Mouse (Mus musculus) MEL (cell line): ENCODE data around the gene Wasf2. TPM values are rescaled to one million over a fixed set of nuclear protein-coding genes. Genes with fewer than 3 reads are reported as not detected.

Experiments
- DNase-seq: peaks from one replicate; pipeline ENCODE4 v3.0.0; 2011; ENCODE audit warnings: low read depth, low spot score
- H3K27ac ChIP-seq: 2 replicates; pipeline ENCODE4 v1.5.1; 2012; ENCODE audit warnings: low read depth, mild to moderate bottlenecking, control low read depth, low read length, moderate library complexity; ENCODE audit not compliant: control insufficient read depth
- H3K27me3 ChIP-seq, 2 experiments: fragments of 150-350 bp in 1 of 2; sonication (generic) in 1 of 2; 2 replicates each; pipeline ENCODE4 v1.6.1; 2012; ENCODE audit warnings: low read length in 2 of 2, mild to moderate bottlenecking in 2 of 2, improper control_type of control experiment in 1 of 2, moderate library complexity in 1 of 2; ENCODE audit not compliant: insufficient read depth in 2 of 2, control insufficient read depth in 1 of 2
- H3K36me3 ChIP-seq, 2 experiments: 2 replicates each; pipeline ENCODE4 v1.6.1; 2012 to 2014; ENCODE audit warnings: low read length in 2 of 2, improper control_type of control experiment in 1 of 2, inconsistent platforms in 1 of 2, mild to moderate bottlenecking in 1 of 2; ENCODE audit not compliant: insufficient read depth in 2 of 2, control insufficient read depth in 1 of 2
- H3K4me1 ChIP-seq, 2 experiments: fragments of 150-350 bp in 1 of 2; sonication (generic) in 1 of 2; 2 replicates each; pipeline ENCODE4 v1.6.1; 2012; ENCODE audit warnings: low read length in 2 of 2, improper control_type of control experiment in 1 of 2, mild to moderate bottlenecking in 1 of 2; ENCODE audit not compliant: insufficient read depth in 2 of 2, control insufficient read depth in 1 of 2
- H3K4me3 ChIP-seq, 2 experiments: fragments of 150-350 bp in 1 of 2; sonication (generic) in 1 of 2; 2 replicates each; pipeline ENCODE4 v1.5.1; 2012; ENCODE audit warnings: low read depth in 2 of 2, low read length in 2 of 2, mild to moderate bottlenecking in 2 of 2, moderate library complexity in 2 of 2, control low read depth in 1 of 2, improper control_type of control experiment in 1 of 2; ENCODE audit not compliant: control insufficient read depth in 1 of 2, insufficient read depth in 1 of 2
- H3K79me2 ChIP-seq: 2 replicates; pipeline ENCODE4 v1.6.1; 2012; ENCODE audit warnings: mild to moderate bottlenecking, low read length, moderate library complexity; ENCODE audit not compliant: control insufficient read depth, poor library complexity, insufficient read depth
- H3K9ac ChIP-seq: 2 replicates; pipeline ENCODE4 v1.6.1; 2012; ENCODE audit warnings: low read depth, mild to moderate bottlenecking, control low read depth, low read length, moderate library complexity; ENCODE audit not compliant: control insufficient read depth, poor library complexity, severe bottlenecking
- H3K9me3 ChIP-seq: fragments of 150-350 bp; sonication (generic); replicated peaks from 2 replicates; pipeline ENCODE4 v1.6.1; 2012; ENCODE audit warnings: mild to moderate bottlenecking, low read length, improper control_type of control experiment, moderate library complexity; ENCODE audit not compliant: insufficient read depth
- BHLHE40 ChIP-seq: IDR thresholded peaks from 2 replicates; pipeline ENCODE4 v1.6.1; 2012; ENCODE audit warnings: low read depth, mild to moderate bottlenecking, inconsistent platforms, low read length, improper control_type of control experiment, borderline replicate concordance
- CHD1 ChIP-seq: IDR thresholded peaks from 2 replicates; pipeline ENCODE4 v1.6.1; 2012; ENCODE audit warnings: low read depth, mild to moderate bottlenecking, inconsistent platforms, low read length, improper control_type of control experiment
- CTCF ChIP-seq, 3 experiments: IDR thresholded peaks in 2 of 3; conservative IDR thresholded peaks in 1 of 3; 2 replicates each; pipeline ENCODE4 v1.5.1; 2011 to 2012; ENCODE audit warnings: low read length in 3 of 3, low read depth in 2 of 3, mild to moderate bottlenecking in 2 of 3, improper control_type of control experiment in 1 of 3, inconsistent platforms in 1 of 3, mixed read lengths in 1 of 3, moderate library complexity in 1 of 3; ENCODE audit not compliant: control insufficient read depth in 1 of 3, insufficient read depth in 1 of 3, poor library complexity in 1 of 3, severe bottlenecking in 1 of 3
- ELF1 ChIP-seq: IDR thresholded peaks from 2 replicates; pipeline ENCODE4 v1.6.1; 2014; ENCODE audit warnings: low read depth, mild to moderate bottlenecking, inconsistent platforms, low read length, improper control_type of control experiment, moderate library complexity
- EP300 ChIP-seq, 2 experiments: IDR thresholded peaks; 2 replicates each; pipeline ENCODE4 v1.6.1; 2011; ENCODE audit warnings: improper control_type of control experiment in 2 of 2, low read length in 2 of 2, low read depth in 1 of 2, mild to moderate bottlenecking in 1 of 2
- ETS1 ChIP-seq: IDR thresholded peaks from 2 replicates; pipeline ENCODE4 v1.6.1; 2012; ENCODE audit warnings: low read depth, mild to moderate bottlenecking, inconsistent platforms, low read length, improper control_type of control experiment, moderate library complexity
- GABPA ChIP-seq: IDR thresholded peaks from 2 replicates; pipeline ENCODE4 v1.6.1; 2012; ENCODE audit warnings: low read depth, mild to moderate bottlenecking, inconsistent platforms, low read length, improper control_type of control experiment, moderate library complexity
- KAT2A ChIP-seq: conservative IDR thresholded peaks from 2 replicates; pipeline ENCODE4 v1.6.1; 2012; ENCODE audit warnings: low read depth, low read length, improper control_type of control experiment, inconsistent platforms
- MAFK ChIP-seq: IDR thresholded peaks from 2 replicates; pipeline ENCODE4 v1.6.1; 2011; ENCODE audit warnings: low read depth, mild to moderate bottlenecking, low read length, improper control_type of control experiment, borderline replicate concordance
- MAX ChIP-seq: IDR thresholded peaks from 2 replicates; pipeline ENCODE4 v1.6.1; 2011; ENCODE audit warnings: low read length, improper control_type of control experiment
- MEF2A ChIP-seq: IDR thresholded peaks from 2 replicates; pipeline ENCODE4 v1.6.1; 2014; ENCODE audit warnings: low read depth, mild to moderate bottlenecking, inconsistent platforms, low read length, improper control_type of control experiment; ENCODE audit not compliant: poor library complexity, insufficient replicate concordance, severe bottlenecking; ENCODE audit errors: extremely low read depth
- MYC ChIP-seq: IDR thresholded peaks from 2 replicates; pipeline ENCODE4 v1.6.1; 2011; ENCODE audit warnings: low read depth, mild to moderate bottlenecking, low read length, improper control_type of control experiment, moderate library complexity
- NELFE ChIP-seq: IDR thresholded peaks from 2 replicates; pipeline ENCODE4 v1.6.1; 2011; ENCODE audit warnings: low read depth, low read length, improper control_type of control experiment
- NRF1 ChIP-seq: IDR thresholded peaks from 2 replicates; pipeline ENCODE4 v1.6.1; 2014; ENCODE audit warnings: low read depth, mild to moderate bottlenecking, inconsistent platforms, low read length, improper control_type of control experiment, moderate library complexity; ENCODE audit not compliant: poor library complexity, insufficient read depth, severe bottlenecking
- POLR2A ChIP-seq, 2 experiments: IDR thresholded peaks; 2 replicates each; pipeline ENCODE4 v1.6.1; 2011 to 2012; ENCODE audit warnings: low read length in 2 of 2, mild to moderate bottlenecking in 2 of 2, control low read depth in 1 of 2, improper control_type of control experiment in 1 of 2, low read depth in 1 of 2, moderate library complexity in 1 of 2; ENCODE audit not compliant: control insufficient read depth in 1 of 2, insufficient read depth in 1 of 2, poor library complexity in 1 of 2
- POLR2AphosphoS2 ChIP-seq: IDR thresholded peaks from 2 replicates; pipeline ENCODE4 v1.6.1; 2011; ENCODE audit warnings: low read length, improper control_type of control experiment
- POLR2AphosphoS5 ChIP-seq: IDR thresholded peaks from 2 replicates; pipeline ENCODE4 v1.6.1; 2012; ENCODE audit warnings: low read depth, borderline replicate concordance, mild to moderate bottlenecking, inconsistent platforms, low read length, moderate library complexity, mixed read lengths
- RCOR1 ChIP-seq: IDR thresholded peaks from 2 replicates; pipeline ENCODE4 v1.6.1; 2012; ENCODE audit warnings: low read depth, mild to moderate bottlenecking, inconsistent platforms, low read length, improper control_type of control experiment
- SMC3 ChIP-seq: IDR thresholded peaks from 2 replicates; pipeline ENCODE4 v1.6.1; 2011; ENCODE audit warnings: low read depth, low read length, improper control_type of control experiment
- TCF12 ChIP-seq: IDR thresholded peaks from 2 replicates; pipeline ENCODE4 v1.6.1; 2014; ENCODE audit warnings: low read depth, mild to moderate bottlenecking, inconsistent platforms, low read length, improper control_type of control experiment, moderate library complexity
- UBTF ChIP-seq: IDR thresholded peaks from 2 replicates; pipeline ENCODE4 v1.6.1; 2012; ENCODE audit warnings: low read depth, mild to moderate bottlenecking, inconsistent platforms, low read length, improper control_type of control experiment, moderate library complexity, borderline replicate concordance; ENCODE audit not compliant: insufficient read depth
- ZMIZ1 ChIP-seq: IDR thresholded peaks from 2 replicates; pipeline ENCODE4 v1.6.1; 2012; ENCODE audit warnings: low read depth, mild to moderate bottlenecking, inconsistent platforms, low read length, improper control_type of control experiment, moderate library complexity
- polyA plus RNA-seq, 2 experiments: library from polyadenylated mRNA; stranded (reverse) in 1 of 2; unstranded in 1 of 2; fragments of >175 nt in 1 of 2; fragments of >200 nt in 1 of 2; gene quantifications; 2 replicates each; pipeline versions ENCODE4 v1.2.1 to v1.2.4; 2012; ENCODE audit warnings: low replicate concordance in 2 of 2, low read depth in 1 of 2; ENCODE audit not compliant: insufficient read length in 2 of 2, insufficient read depth in 1 of 2, missing spikeins in 1 of 2
- total RNA-seq: library from RNA; depleted of rRNA; stranded (reverse); fragments of 300-350 nt; gene quantifications from 2 replicates; pipeline ENCODE4 v1.2.3, GENCODE M21; 2012

Wasf2 gene
- total and polyA plus RNA-seq, 3 experiments = 16.4 to 53.7 TPM; not detected in 1

- Histone ChIP-seq H3K27ac (no peak overlapping the region), H3K4me1 (peaks cover 5 to 10% of the 10 kb centered on the region in 2 experiments; a peak in 3 of 4 replicates), H3K4me3 (no peak overlapping the region), H3K36me3 (peaks cover 5 to 11% of the 10 kb centered on the region in 2 experiments), H3K27me3 (no peaks in the 10 kb centered on the region), H3K79me2 (peaks cover 19% of the 10 kb centered on the region; the same call in 1 of the 2 replicates), H3K9ac (no peak overlapping the region), H3K9me3 (no peaks in the 10 kb centered on the region)
- DNase-seq = no peak
- TF ChIP-seq MAFK (no peak), CTCF (IDR thresholded peaks at IDR 0.05 in 2 of 3, conservative IDR thresholded peaks at IDR 0.05 in 1 of 3; ENCODE audit: control insufficient read depth in 1 of 3, insufficient read depth in 1 of 3, low read depth in 2 of 3, low read length in 3 of 3, poor library complexity in 1 of 3, severe bottlenecking in 1 of 3) (no peak), KAT2A (no peak), ETS1 (no peak), NRF1 (no peak), SMC3 (no peak), MEF2A (no peak), TCF12 (no peak), POLR2A (IDR thresholded peaks at IDR 0.05; ENCODE audit: control insufficient read depth in 1 of 2, insufficient read depth in 1 of 2, low read depth in 1 of 2, low read length in 2 of 2, poor library complexity in 1 of 2) (no peak), ZMIZ1 (no peak), EP300 (IDR thresholded peaks at IDR 0.05; ENCODE audit: low read depth in 1 of 2, low read length in 2 of 2) (no peak), MAX (no peak), UBTF (no peak), POLR2AphosphoS5 (no peak), ELF1 (no peak), BHLHE40 (no peak)
- TF ChIP-seq, all 39 proteins: peak for 0
These were observed 30.5 kb downstream of the Wasf2 start for GRCm38 (mm10) chr4:133160821-133161220.

- Histone ChIP-seq H3K36me3 (peaks cover 5 to 11% of the 10 kb centered on the region in 2 experiments), H3K27ac (no peak overlapping the region), H3K4me1 (peaks cover 5 to 10% of the 10 kb centered on the region in 2 experiments; a peak in 3 of 4 replicates)
These were observed 31.9 kb downstream of the Wasf2 start for GRCm38 (mm10) chr4:133162196-133162595.

More at GRCm38 (mm10) chr4:133162196-133162595, 31.9 kb downstream of the Wasf2 start:
- Histone ChIP-seq H3K9me3 (no peaks in the 10 kb centered on the region), H3K27me3 (no peaks in the 10 kb centered on the region), H3K4me3 (no peak overlapping the region), H3K79me2 (peaks cover 23% of the 10 kb centered on the region; the same call in 1 of the 2 replicates), H3K9ac (no peak overlapping the region)
- no peak for TF ChIP-seq MYC
- no peak for TF ChIP-seq GABPA
- TF ChIP-seq POLR2A (IDR thresholded peaks at IDR 0.05; ENCODE audit: control insufficient read depth in 1 of 2, insufficient read depth in 1 of 2, low read depth in 1 of 2, low read length in 2 of 2, poor library complexity in 1 of 2) = no peak
- TF ChIP-seq KAT2A = no peak
- TF ChIP-seq NELFE = no peak
- no peak for TF ChIP-seq RCOR1
- no peak for TF ChIP-seq CHD1
- TF ChIP-seq POLR2AphosphoS2 = no peak
- no peak for DNase-seq
